Mouse (Mus musculus): ENCODE measurements around the gene Trim14. TPM values are rescaled to one million over a fixed set of nuclear protein-coding genes. Genes with fewer than 3 reads are reported as not detected.
A peak's percentile ranks its signal among the peaks of the same experiment; 100 is the strongest.

Gene Trim14
- total and polyA plus RNA-seq, 3 experiments = 11.6 to 35.4 (median 26.5) TPM

- peaks cover 8 to 36% of the 10 kb centered on the region in 2 experiments; a peak in 3 of 4 replicates for H3K4me1 ChIP-seq (ENCODE audit: control insufficient read depth in 1 of 2, insufficient read depth in 2 of 2)
- H3K4me2 ChIP-seq (ENCODE audit: insufficient read depth, low read depth, poor library complexity, severe bottlenecking) = peak within 1 kb of the TSS; percentile 88
- DNase-seq (ENCODE audit: extremely low read depth) = peak; percentile 94
- H3K27ac ChIP-seq (ENCODE audit: insufficient read depth, low read depth) = no peak within 1 kb of the TSS
- H3K36me3 ChIP-seq (replicated peaks in 1 of 2; ENCODE audit: control insufficient read depth in 1 of 2, insufficient read depth in 1 of 2, low read length in 1 of 2) = peaks cover 20 to 32% of the 10 kb centered on the region in 2 experiments
- H3K9me3 ChIP-seq (replicated peaks; ENCODE audit: low read length) = no peaks in the 10 kb centered on the region
- H3K27me3 ChIP-seq (replicated peaks) = no peaks in the 10 kb centered on the region
- dilution Hi-C loops (cut with MboI; ENCODE audit: extremely low pct_ligation_motif_present, extremely low pct_unique_long_range_greater_than_20kb, low sequenced_read_pairs) = no loop called here
- in situ Hi-C loops (cut with MboI; ENCODE audit: low pct_ligation_motif_present, low pct_unique_long_range_greater_than_20kb, low sequenced_read_pairs) = loop anchor here (5.0 to 25.0 kb wide), 2 partner anchors 107 to 277 kb away; no protein-coding TSS in a partner anchor
- H3K4me3 ChIP-seq (replicated peaks in 1 of 3; ENCODE audit: low read depth in 2 of 3, low read length in 2 of 3, poor library complexity in 1 of 3) = peak within 1 kb of the TSS; percentile 87 to 89 (median 88)
- H3K79me2 ChIP-seq (replicated peaks; ENCODE audit: control insufficient read depth, extremely low read depth, insufficient read depth, poor library complexity, severe bottlenecking) = peaks cover 34% of the 10 kb centered on the region
- peak within 1 kb of the TSS; percentile 83 for H3K9ac ChIP-seq (ENCODE audit: insufficient read depth, low read depth)
- TF ChIP-seq RCOR1 (conservative IDR thresholded peaks at IDR 0.05; ENCODE audit: low read depth, low read length) (no peak), TCF12 (IDR thresholded peaks at IDR 0.05; ENCODE audit: low read depth, low read length) (peak; percentile 80; the same call in 1 of the 2 replicates), E2F4 (IDR thresholded peaks at IDR 0.05; ENCODE audit: insufficient replicate concordance, low read depth, low read length) (no peak), ZMIZ1 (IDR thresholded peaks at IDR 0.05; ENCODE audit: low read depth, low read length) (peak; percentile 71), HCFC1 (IDR thresholded peaks at IDR 0.05; ENCODE audit: low read depth, low read length) (peak; percentile 53; the same call in 1 of the 2 replicates), TBP (conservative IDR thresholded peaks at IDR 0.05; ENCODE audit: low read depth, low read length) (peak; percentile 58; the same call in 1 of the 2 replicates), JUN (IDR thresholded peaks at IDR 0.05; ENCODE audit: insufficient read depth, low read depth, low read length) (no peak), MXI1 (IDR thresholded peaks at IDR 0.05; ENCODE audit: low read depth, low read length) (peak; percentile 96), CHD2 (IDR thresholded peaks at IDR 0.05; ENCODE audit: low read length) (0 out of 2 replicates have a peak, but pooled peaks have one; percentile 51), POLR2A (IDR thresholded peaks at IDR 0.05; ENCODE audit: low read depth, low read length) (peak; percentile 84), EP300 (IDR thresholded peaks at IDR 0.05; ENCODE audit: low read length) (no peak), ELF1 (IDR thresholded peaks at IDR 0.05; ENCODE audit: low read depth, low read length) (peak; percentile 82), CTCF (conservative IDR thresholded peaks at IDR 0.05 in 1 of 2, IDR thresholded peaks at IDR 0.05 in 1 of 2; ENCODE audit: low read depth in 2 of 2, low read length in 2 of 2) (no peak), NELFE (IDR thresholded peaks at IDR 0.05; ENCODE audit: low read depth, low read length) (peak; percentile 88), ETS1 (conservative IDR thresholded peaks at IDR 0.05; ENCODE audit: low read depth, low read length) (no peak), SIN3A (IDR thresholded peaks at IDR 0.05; ENCODE audit: low read length) (peak; percentile 69), NRF1 (IDR thresholded peaks at IDR 0.05; ENCODE audit: low read depth, low read length) (peak; percentile 80)
Measured at GRCm38 (mm10) chr4:46489028-46489925, 46.7 kb downstream of the Trim14 start, which contains the start of gene Nans. Gene Nans, plus strand, starts transcription at chr4:46489248.

- peaks cover 10 to 43% of the 10 kb centered on the region in 2 experiments; a peak in 3 of 4 replicates for H3K4me1 ChIP-seq (ENCODE audit: control insufficient read depth in 1 of 2, insufficient read depth in 2 of 2)
- in situ Hi-C loops (cut with MboI; ENCODE audit: low pct_ligation_motif_present, low pct_unique_long_range_greater_than_20kb, low sequenced_read_pairs) = loop anchor here (5.0 to 25.0 kb wide), 2 partner anchors 105 to 275 kb away; no protein-coding TSS in a partner anchor
- no peak overlapping the region for H3K4me2 ChIP-seq (ENCODE audit: insufficient read depth, low read depth, poor library complexity, severe bottlenecking)
- H3K27me3 ChIP-seq (replicated peaks) = no peaks in the 10 kb centered on the region
- no peak overlapping the region for H3K27ac ChIP-seq (ENCODE audit: insufficient read depth, low read depth)
- H3K36me3 ChIP-seq (replicated peaks in 1 of 2; ENCODE audit: control insufficient read depth in 1 of 2, insufficient read depth in 1 of 2, low read length in 1 of 2) = peaks cover 3 to 12% of the 10 kb centered on the region in 2 experiments
- TF ChIP-seq POLR2AphosphoS2 (IDR thresholded peaks at IDR 0.05; ENCODE audit: low read depth, low read length) (no peak), CHD1 (IDR thresholded peaks at IDR 0.05; ENCODE audit: low read depth, low read length) (no peak), POLR2A (IDR thresholded peaks at IDR 0.05; ENCODE audit: low read depth, low read length) (no peak), MEF2A (IDR thresholded peaks at IDR 0.05; ENCODE audit: borderline replicate concordance, low read depth, low read length) (no peak), RCOR1 (conservative IDR thresholded peaks at IDR 0.05; ENCODE audit: low read depth, low read length) (no peak), ELF1 (IDR thresholded peaks at IDR 0.05; ENCODE audit: low read depth, low read length) (no peak), ZC3H11A (IDR thresholded peaks at IDR 0.05; ENCODE audit: low read depth, low read length) (no peak)
- H3K79me2 ChIP-seq (replicated peaks; ENCODE audit: control insufficient read depth, extremely low read depth, insufficient read depth, poor library complexity, severe bottlenecking) = peaks cover 31% of the 10 kb centered on the region
- no peak overlapping the region for H3K9ac ChIP-seq (ENCODE audit: insufficient read depth, low read depth)
- H3K4me3 ChIP-seq (replicated peaks in 1 of 3; ENCODE audit: low read depth in 2 of 3, low read length in 2 of 3, poor library complexity in 1 of 3) = no peak overlapping the region
- no peaks in the 10 kb centered on the region for H3K9me3 ChIP-seq (replicated peaks; ENCODE audit: low read length)
- dilution Hi-C loops (cut with MboI; ENCODE audit: extremely low pct_ligation_motif_present, extremely low pct_unique_long_range_greater_than_20kb, low sequenced_read_pairs) = no loop called here
- no peak for DNase-seq (ENCODE audit: extremely low read depth)
Measured at GRCm38 (mm10) chr4:46487348-46487747, 48.6 kb downstream of the Trim14 start.

Data from CH12.LX (cell line).